Mouse (Mus musculus) kidney, embryonic 14.5 days (tissue): ENCODE data around the gene Enoph1. TPM values are rescaled to one million over a fixed set of nuclear protein-coding genes. Genes with fewer than 3 reads are reported as not detected.

Experiments
- ATAC-seq: fragments of 200-750 bp; cut with Nextera tagmentation; 2 replicates; pipeline ENCODE4 v1.8.0; 2017; ENCODE audit warnings: moderate number of reproducible peaks, mild to moderate bottlenecking, moderate TSS enrichment, moderate library complexity; ENCODE audit not compliant: low FRiP score, low TSS enrichment
- H3K27ac ChIP-seq: fragments of 300-500 bp; sonication (generic); 2 replicates; pipeline ENCODE4 v1.5.1; 2014; ENCODE audit warnings: low read depth, mild to moderate bottlenecking, low read length, moderate library complexity, mixed read lengths
- H3K27me3 ChIP-seq: fragments of 300-500 bp; sonication (generic); 2 replicates; pipeline ENCODE4 v1.6.1; 2014; ENCODE audit warnings: mild to moderate bottlenecking, low read length; ENCODE audit not compliant: control insufficient read depth, insufficient read depth
- H3K36me3 ChIP-seq: fragments of 300-500 bp; sonication (generic); 2 replicates; pipeline ENCODE4 v1.6.1; 2014; ENCODE audit warnings: low read length, mixed read lengths; ENCODE audit not compliant: control insufficient read depth, insufficient read depth
- H3K4me1 ChIP-seq: fragments of 300-500 bp; sonication (generic); 2 replicates; pipeline ENCODE4 v1.6.1; 2014; ENCODE audit warnings: low read length, mixed read lengths; ENCODE audit not compliant: control insufficient read depth, insufficient read depth
- H3K4me2 ChIP-seq: fragments of 300-500 bp; sonication (generic); replicated peaks from 2 replicates; pipeline ENCODE4 v1.6.1; 2014; ENCODE audit warnings: low read depth, mild to moderate bottlenecking, low read length
- H3K4me3 ChIP-seq: fragments of 300-500 bp; sonication (generic); 2 replicates; pipeline ENCODE4 v1.5.1; 2014; ENCODE audit warnings: mild to moderate bottlenecking, low read length
- H3K9ac ChIP-seq: fragments of 300-500 bp; sonication (generic); 2 replicates; pipeline ENCODE4 v1.6.1; 2014; ENCODE audit warnings: low read depth, mild to moderate bottlenecking, low read length, moderate library complexity
- H3K9me3 ChIP-seq: fragments of 300-500 bp; sonication (generic); 2 replicates; pipeline ENCODE4 v1.6.1; 2016; ENCODE audit warnings: low read length; ENCODE audit not compliant: control insufficient read depth
- WGBS: fragments of 180-500 bp; shearing (Covaris S2); extraction: QIAGEN DNeasy Blood & Tissue Kit; methylation state at CpG from one replicate; pipeline ENCODE4 v1.1.7; 2014; 5-methylcytosine and 5-hydroxymethylcytosine counted together
- polyA plus RNA-seq: library from polyadenylated mRNA; unstranded; fragments of >200 nt; fragmentation: Nextera tagmentation; extraction: Ambion mirVana; gene quantifications from 2 replicates; pipeline ENCODE4 v1.2.1, GENCODE M21; 2014

The Enoph1 gene
- polyA plus RNA-seq, 1 experiment from 2014 or later, result 51.8 TPM

GRCm38 (mm10) chr5:100057461-100058209, 17.9 kb downstream of the Enoph1 start:
- Histone ChIP-seq H3K27me3 (no peaks in the 10 kb centered on the region), H3K9ac (no peak overlapping the region), H3K4me1 (no peaks in the 10 kb centered on the region), H3K36me3 (peaks cover 27% of the 10 kb centered on the region), H3K9me3 (no peaks in the 10 kb centered on the region), H3K4me2 (no peak overlapping the region), H3K27ac (no peak overlapping the region), H3K4me3 (no peak overlapping the region)
- WGBS, result 85% methylated on average over 14 of the region's 15 CpGs
- ATAC-seq, result no peak

GRCm38 (mm10) chr5:100058729-100059128, 18.9 kb downstream of the Enoph1 start:
- no peak overlapping the region for H3K27ac ChIP-seq
- H3K9ac ChIP-seq, result no peak overlapping the region
- 66% methylated on average over 6 of the region's 6 CpGs for WGBS
- H3K4me1 ChIP-seq, result no peaks in the 10 kb centered on the region
- H3K9me3 ChIP-seq, result no peaks in the 10 kb centered on the region
- no peak for ATAC-seq
- peaks cover 33% of the 10 kb centered on the region for H3K36me3 ChIP-seq
- no peak overlapping the region for H3K4me2 ChIP-seq
- no peak overlapping the region for H3K4me3 ChIP-seq
- H3K27me3 ChIP-seq, result no peaks in the 10 kb centered on the region

- H3K4me1 ChIP-seq, result no peaks in the 10 kb centered on the region
- H3K4me3 ChIP-seq, result no peak overlapping the region
- H3K36me3 ChIP-seq, result peaks cover 39% of the 10 kb centered on the region
- no peak overlapping the region for H3K4me2 ChIP-seq
- no peak for ATAC-seq
- WGBS, result 57% methylated on average over 6 of the region's 6 CpGs
- no peak overlapping the region for H3K9ac ChIP-seq
- no peak overlapping the region for H3K27ac ChIP-seq
- no peaks in the 10 kb centered on the region for H3K27me3 ChIP-seq
- no peaks in the 10 kb centered on the region for H3K9me3 ChIP-seq
Observed at GRCm38 (mm10) chr5:100059326-100059725, 19.5 kb downstream of the Enoph1 start.

GRCm38 (mm10) chr5:100060876-100061275, 21.1 kb downstream of the Enoph1 start:
- Histone ChIP-seq H3K4me3 (no peak overlapping the region), H3K36me3 (peaks cover 50% of the 10 kb centered on the region), H3K4me1 (no peaks in the 10 kb centered on the region), H3K9me3 (no peaks in the 10 kb centered on the region), H3K4me2 (no peak overlapping the region), H3K27me3 (no peaks in the 10 kb centered on the region), H3K9ac (no peak overlapping the region), H3K27ac (no peak overlapping the region)
- no peak for ATAC-seq
- WGBS, result 96% methylated on average over 14 of the region's 14 CpGs

GRCm38 (mm10) chr5:100067579-100067978, 27.8 kb downstream of the Enoph1 start:
- H3K36me3 ChIP-seq, result peaks cover 47% of the 10 kb centered on the region
- no peaks in the 10 kb centered on the region for H3K27me3 ChIP-seq
- H3K27ac ChIP-seq, result no peak overlapping the region
- no peaks in the 10 kb centered on the region for H3K9me3 ChIP-seq
- H3K4me2 ChIP-seq, result no peak overlapping the region
- H3K9ac ChIP-seq, result no peak overlapping the region
- H3K4me3 ChIP-seq, result no peak overlapping the region
- 88% methylated on average over 16 of the region's 16 CpGs for WGBS
- no peaks in the 10 kb centered on the region for H3K4me1 ChIP-seq
- no peak for ATAC-seq

- Histone ChIP-seq H3K9ac (no peak overlapping the region), H3K36me3 (peaks cover 41% of the 10 kb centered on the region), H3K9me3 (no peaks in the 10 kb centered on the region), H3K4me1 (no peaks in the 10 kb centered on the region), H3K27ac (no peak overlapping the region), H3K27me3 (no peaks in the 10 kb centered on the region), H3K4me2 (no peak overlapping the region), H3K4me3 (no peak overlapping the region)
- 88% methylated on average over 2 of the region's 2 CpGs for WGBS
- ATAC-seq, result no peak
Observed at GRCm38 (mm10) chr5:100069526-100069925, 29.7 kb downstream of the Enoph1 start.

- no peak overlapping the region for H3K4me3 ChIP-seq
- H3K36me3 ChIP-seq, result peaks cover 35% of the 10 kb centered on the region
- H3K4me1 ChIP-seq, result no peaks in the 10 kb centered on the region
- H3K9me3 ChIP-seq, result no peaks in the 10 kb centered on the region
- no peaks in the 10 kb centered on the region for H3K27me3 ChIP-seq
- H3K9ac ChIP-seq, result no peak overlapping the region
- no peak overlapping the region for H3K27ac ChIP-seq
- 25% methylated on average over 3 of the region's 3 CpGs for WGBS
- 0 out of 2 replicates have a peak, but pooled peaks have one; percentile 43 for ATAC-seq
- no peak overlapping the region for H3K4me2 ChIP-seq
Observed at GRCm38 (mm10) chr5:100070255-100070654, 30.5 kb downstream of the Enoph1 start.

- H3K36me3 ChIP-seq, result peaks cover 30% of the 10 kb centered on the region
Observed at GRCm38 (mm10) chr5:100071541-100071940, 31.8 kb downstream of the Enoph1 start.

GRCm38 (mm10) chr5:100072557-100072956, 32.8 kb downstream of the Enoph1 start:
- Histone ChIP-seq H3K36me3 (peaks cover 25% of the 10 kb centered on the region), H3K4me1 (no peaks in the 10 kb centered on the region; the same call in 1 of the 2 replicates), H3K4me3 (no peak overlapping the region), H3K9me3 (no peaks in the 10 kb centered on the region), H3K4me2 (no peak overlapping the region), H3K27me3 (no peaks in the 10 kb centered on the region), H3K9ac (no peak overlapping the region), H3K27ac (no peak overlapping the region)
- no peak for ATAC-seq
- 92% methylated on average over 9 of the region's 9 CpGs for WGBS

More at GRCm38 (mm10) chr5:100071541-100071940, 31.8 kb downstream of the Enoph1 start:
- H3K9me3 ChIP-seq, result no peaks in the 10 kb centered on the region
- H3K4me3 ChIP-seq, result no peak overlapping the region
- no peak overlapping the region for H3K27ac ChIP-seq
- no peak overlapping the region for H3K4me2 ChIP-seq
- no peak overlapping the region for H3K9ac ChIP-seq
- ATAC-seq, result no peak
- WGBS, result 93% methylated on average over 5 of the region's 5 CpGs
- no peaks in the 10 kb centered on the region for H3K27me3 ChIP-seq
- no peaks in the 10 kb centered on the region for H3K4me1 ChIP-seq
